Mouse (Mus musculus) midbrain, embryonic 10.5 days (tissue): Measurements from ENCODE around the gene Ppm1h. TPM values are rescaled to one million over a fixed set of nuclear protein-coding genes. Genes with fewer than 3 reads are reported as not detected.
A peak's percentile ranks its signal among the peaks of the same experiment; 100 is the strongest.

ENCODE experiments used
- DNase-seq: peaks from one replicate; pipeline ENCODE4 v3.0.0-alpha.2; 2017; ENCODE audit warnings: low spot score
- H3K27ac ChIP-seq: fragments of 300-500 bp; sonication (generic); replicated peaks from 2 replicates; pipeline ENCODE4 v1.5.1; 2016; ENCODE audit warnings: mild to moderate bottlenecking
- H3K27me3 ChIP-seq: fragments of 300-500 bp; sonication (generic); 2 replicates; pipeline ENCODE4 v1.6.1; 2016; ENCODE audit warnings: low read depth, mild to moderate bottlenecking; ENCODE audit not compliant: poor library complexity, severe bottlenecking
- H3K36me3 ChIP-seq: fragments of 300-500 bp; sonication (generic); 2 replicates; pipeline ENCODE4 v1.6.1; 2016; ENCODE audit warnings: mild to moderate bottlenecking, moderate library complexity
- H3K4me1 ChIP-seq: fragments of 300-500 bp; sonication (generic); 2 replicates; pipeline ENCODE4 v1.6.1; 2016
- H3K4me3 ChIP-seq: fragments of 300-500 bp; sonication (generic); 2 replicates; pipeline ENCODE4 v1.5.1; 2016; ENCODE audit warnings: mild to moderate bottlenecking, moderate library complexity
- H3K9me3 ChIP-seq: fragments of 300-500 bp; sonication (generic); replicated peaks from 2 replicates; pipeline ENCODE4 v1.6.1; 2016; ENCODE audit warnings: mild to moderate bottlenecking
- WGBS: fragments of 180-500 bp; shearing (Covaris S2); methylation state at CpG from one replicate; pipeline ENCODE4 v1.1.7; 2016; 5-methylcytosine and 5-hydroxymethylcytosine counted together
- microRNA counts: library from miRNA; unstranded; fragments of <30 nt; microRNA quantifications from one replicate; lab custom pipeline; 2017
- microRNA-seq: library from miRNA; unstranded; fragments of <30 nt; microRNA quantifications from one replicate; pipeline ENCODE4, GENCODE M21; 2017
- polyA plus RNA-seq: library from polyadenylated mRNA; unstranded; fragments of >200 nt; fragmentation: Nextera tagmentation; extraction: Ambion mirVana; gene quantifications from 2 replicates; pipeline ENCODE4 v1.2.1, GENCODE M21; 2016

Ppm1h gene
- polyA plus RNA-seq, 1 experiment from 2014 or later, result 3.3 TPM

GRCm38 (mm10) chr10:122991053-122991452 lies 312.5 kb downstream of the Ppm1h start:
- Histone ChIP-seq H3K9me3 (0 out of 2 replicates have a peak, but pooled peaks cover 1% of the 10 kb centered on the region), H3K36me3 (peaks cover 31% of the 10 kb centered on the region), H3K4me3 (no peak overlapping the region), H3K4me1 (peaks cover 19% of the 10 kb centered on the region), H3K27me3 (no peaks in the 10 kb centered on the region), H3K27ac (no peak overlapping the region)
- WGBS, result 97% methylated on average over 9 of the region's 9 CpGs
- DNase-seq, result no peak

- DNase-seq, result no peak
- 91% methylated on average over 9 of the region's 9 CpGs for WGBS
- no peak overlapping the region for H3K27ac ChIP-seq
- 0 out of 2 replicates have a peak, but pooled peaks cover 3% of the 10 kb centered on the region for H3K9me3 ChIP-seq
- H3K27me3 ChIP-seq, result no peaks in the 10 kb centered on the region
- peaks cover 37% of the 10 kb centered on the region for H3K36me3 ChIP-seq
- no peak overlapping the region for H3K4me3 ChIP-seq
- peaks cover 14% of the 10 kb centered on the region for H3K4me1 ChIP-seq
These were observed 313.1 kb downstream of the Ppm1h start for GRCm38 (mm10) chr10:122991648-122992047.

GRCm38 (mm10) chr10:122994402-122995107 lies 316.0 kb downstream of the Ppm1h start:
- 0 out of 2 replicates have a peak, but pooled peaks cover 3% of the 10 kb centered on the region for H3K9me3 ChIP-seq
- no peaks in the 10 kb centered on the region for H3K27me3 ChIP-seq
- no peak for DNase-seq
- no peaks in the 10 kb centered on the region for H3K4me1 ChIP-seq
- H3K4me3 ChIP-seq, result no peak overlapping the region
- 62% methylated on average over 17 of the region's 17 CpGs for WGBS
- peaks cover 66% of the 10 kb centered on the region for H3K36me3 ChIP-seq
- H3K27ac ChIP-seq, result no peak overlapping the region

MicroRNA genes within 50 kb of the gene (microRNA counts, 519-probe panel; counts per million panel counts)
- microRNA mmu-let-7i (lab: Ali Mortazavi, UCI), result 6,475 counts per million, percentile 61 among the panel's probes with 10 or more counts

Small RNA genes lying within 50 kb of the gene (microRNA-seq; reads per million reads assigned to microRNA genes)
- gene Mir6412, result not detected
- gene Mir8104, result not detected
- 1,258 reads per million, percentile 78 among the genes with 10 or more reads in this experiment for gene Mirlet7i

Other genes with a start within 250 kb of the Ppm1h start
- gene Avpr1a, start 230.3 kb upstream of the Ppm1h start, polyA plus RNA-seq, result 0.06 and 0.25 TPM in 2 replicates